Mouse (Mus musculus) stomach, embryonic 16.5 days (tissue): ENCODE measurements at regions not wholly inside any gene's neighbourhood (a gene's known extent, or its start where the extent isn't known, plus 50 kb on each side); places are given as distances from the start of the nearest gene placed in this dataset.

Experiments used
- ATAC-seq: fragments of 200-750 bp; cut with Nextera tagmentation; 2 replicates; pipeline ENCODE4 v1.8.0; 2017; ENCODE audit warnings: moderate number of reproducible peaks, moderate TSS enrichment; ENCODE audit not compliant: insufficient read depth, low FRiP score
- H3K27ac ChIP-seq: fragments of 300-500 bp; sonication (generic); 2 replicates; pipeline ENCODE4 v1.5.1; 2014; ENCODE audit warnings: low read length
- H3K27me3 ChIP-seq: fragments of 300-500 bp; sonication (generic); 2 replicates; pipeline ENCODE4 v1.6.1; 2014; ENCODE audit warnings: low read length, control low read depth, mixed read lengths; ENCODE audit not compliant: control insufficient read depth, insufficient read depth
- H3K36me3 ChIP-seq: fragments of 300-500 bp; sonication (generic); 2 replicates; pipeline ENCODE4 v1.6.1; 2014; ENCODE audit warnings: low read length; ENCODE audit not compliant: control insufficient read depth, insufficient read depth
- H3K4me1 ChIP-seq: fragments of 300-500 bp; sonication (generic); 2 replicates; pipeline ENCODE4 v1.6.1; 2014; ENCODE audit warnings: low read length, control low read depth, mixed read lengths; ENCODE audit not compliant: control insufficient read depth, insufficient read depth
- H3K4me2 ChIP-seq: fragments of 300-500 bp; sonication (generic); 2 replicates; pipeline ENCODE4 v1.6.1; 2014; ENCODE audit warnings: low read depth, low read length, mixed read lengths
- H3K4me3 ChIP-seq: fragments of 300-500 bp; sonication (generic); replicated peaks from 2 replicates; pipeline ENCODE4 v1.5.1; 2014; ENCODE audit warnings: mild to moderate bottlenecking, low read length
- H3K9ac ChIP-seq: fragments of 300-500 bp; sonication (generic); 2 replicates; pipeline ENCODE4 v1.6.1; 2014; ENCODE audit warnings: low read length
- H3K9me3 ChIP-seq: fragments of 300-500 bp; sonication (generic); replicated peaks from 2 replicates; pipeline ENCODE4 v1.6.1; 2016; ENCODE audit warnings: low read length, control low read depth; ENCODE audit not compliant: control insufficient read depth
- WGBS: fragments of 180-500 bp; shearing (Covaris S2); extraction: QIAGEN DNeasy Blood & Tissue Kit; methylation state at CpG from one replicate; pipeline ENCODE4 v1.1.7; 2014; 5-methylcytosine and 5-hydroxymethylcytosine counted together

DNA sequence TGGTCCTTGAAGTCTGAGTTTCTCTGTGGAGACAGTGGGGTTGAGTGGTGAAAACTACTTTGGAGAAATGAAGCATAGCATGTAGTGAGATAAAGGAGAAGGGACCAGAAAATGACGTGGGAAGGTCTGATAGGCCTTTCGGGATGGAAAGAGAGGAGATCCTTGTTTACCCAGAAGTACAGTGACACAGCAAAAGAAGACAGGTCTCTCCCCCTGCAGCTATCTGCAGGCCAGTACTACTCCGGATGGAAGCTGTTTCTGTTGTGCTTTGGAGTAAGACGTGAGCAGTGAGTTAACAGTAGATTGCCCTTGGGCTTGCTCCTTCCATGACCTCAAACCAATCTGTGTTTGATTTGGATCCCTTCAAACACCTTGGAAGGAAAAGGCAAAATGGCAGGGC lies 1277.5 kb downstream of the Gsdmc2 start:
- Histone ChIP-seq H3K27ac (no peak overlapping the region), H3K9me3 (no peaks in the 10 kb centered on the region), H3K4me3 (no peak overlapping the region), H3K4me2 (no peak overlapping the region), H3K9ac (no peak overlapping the region), H3K4me1 (no peaks in the 10 kb centered on the region), H3K27me3 (no peaks in the 10 kb centered on the region), H3K36me3 (no peaks in the 10 kb centered on the region)
- WGBS, result 64% methylated on average over 4 of the region's 4 CpGs
- no peak for ATAC-seq

DNA sequence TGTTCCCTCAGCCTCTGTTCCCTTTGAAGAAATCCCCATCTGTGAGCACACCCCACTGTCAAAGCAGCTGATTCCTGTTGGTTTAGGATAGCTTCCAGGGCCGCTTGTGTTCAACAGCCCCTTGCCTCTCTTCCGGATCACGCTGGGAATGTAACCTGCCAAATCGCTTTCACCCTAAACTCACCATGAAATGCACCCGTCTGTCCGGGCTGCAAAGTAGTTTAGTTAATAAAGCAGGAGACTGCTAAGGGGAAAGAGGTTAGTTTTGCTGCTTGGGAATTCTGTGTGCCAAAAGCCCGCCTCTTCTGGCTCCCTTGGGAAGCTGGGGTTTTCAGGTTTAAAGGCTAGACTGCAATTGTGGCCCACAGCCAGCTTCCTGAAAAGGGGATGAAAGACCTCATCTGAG lies 1278.9 kb downstream of the Gsdmc2 start:
- Histone ChIP-seq H3K9me3 (no peaks in the 10 kb centered on the region), H3K4me1 (no peaks in the 10 kb centered on the region), H3K27me3 (no peaks in the 10 kb centered on the region), H3K36me3 (no peaks in the 10 kb centered on the region), H3K27ac (no peak overlapping the region), H3K4me2 (0 out of 2 replicates have a peak overlapping the region, but pooled peaks have one; percentile 23), H3K4me3 (no peak overlapping the region), H3K9ac (no peak overlapping the region; the same call in 1 of the 2 replicates)
- WGBS, result 12% methylated on average over 7 of the region's 7 CpGs
- no peak for ATAC-seq

DNA sequence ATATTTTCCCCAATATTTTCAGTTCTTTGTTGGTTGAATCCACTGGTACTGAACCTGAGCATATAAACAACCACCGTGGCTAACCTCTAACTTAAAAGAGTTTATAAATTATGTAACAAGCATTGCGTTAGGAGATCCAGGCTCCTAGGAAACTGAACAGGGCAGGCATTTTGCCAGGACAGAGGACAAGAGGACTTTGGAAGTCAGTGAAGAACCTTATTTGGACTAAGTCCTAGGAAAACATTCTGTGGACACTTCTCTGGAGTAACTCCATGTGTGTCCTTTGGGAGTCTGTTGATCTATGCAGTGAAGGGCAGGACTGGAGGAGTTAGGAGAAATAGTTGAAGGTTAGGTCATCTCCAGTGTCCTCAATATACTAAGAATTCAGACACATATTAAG lies 1311.7 kb downstream of the Gsdmc2 start:
- no peaks in the 10 kb centered on the region for H3K4me1 ChIP-seq
- no peak for ATAC-seq
- H3K4me3 ChIP-seq, result no peak overlapping the region
- H3K9ac ChIP-seq, result no peak overlapping the region
- no peaks in the 10 kb centered on the region for H3K27me3 ChIP-seq
- H3K27ac ChIP-seq, result no peak overlapping the region
- no peak overlapping the region for H3K4me2 ChIP-seq
- H3K36me3 ChIP-seq, result no peaks in the 10 kb centered on the region
- H3K9me3 ChIP-seq, result no peaks in the 10 kb centered on the region
- 64% methylated on average over 2 of the region's 2 CpGs for WGBS

DNA sequence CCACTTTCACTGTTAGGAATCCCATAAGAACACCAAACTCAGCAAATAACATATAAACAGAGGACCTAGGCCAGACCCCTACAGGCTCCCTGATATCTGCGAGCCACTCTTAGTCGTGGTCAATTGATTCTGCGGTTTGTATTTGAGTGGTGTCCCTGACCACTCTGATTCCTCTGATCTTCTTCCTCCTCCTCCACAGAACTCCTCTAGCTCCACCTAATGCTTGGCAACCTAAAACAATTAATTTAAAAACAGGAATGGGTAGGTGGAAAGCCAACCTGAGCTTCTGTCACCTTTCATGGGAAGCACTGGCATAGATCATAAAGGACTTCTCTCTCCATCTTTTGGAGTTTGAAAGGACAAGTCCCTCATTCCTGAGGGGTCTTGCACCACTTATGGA lies 1316.0 kb downstream of the Gsdmc2 start:
- no peaks in the 10 kb centered on the region for H3K9me3 ChIP-seq
- H3K27me3 ChIP-seq, result no peaks in the 10 kb centered on the region
- no peak overlapping the region for H3K9ac ChIP-seq
- 79% methylated on average over 3 of the region's 3 CpGs for WGBS
- no peak overlapping the region for H3K27ac ChIP-seq
- H3K4me2 ChIP-seq, result no peak overlapping the region
- no peak overlapping the region for H3K4me3 ChIP-seq
- no peaks in the 10 kb centered on the region for H3K4me1 ChIP-seq
- ATAC-seq, result no peak
- H3K36me3 ChIP-seq, result no peaks in the 10 kb centered on the region

DNA sequence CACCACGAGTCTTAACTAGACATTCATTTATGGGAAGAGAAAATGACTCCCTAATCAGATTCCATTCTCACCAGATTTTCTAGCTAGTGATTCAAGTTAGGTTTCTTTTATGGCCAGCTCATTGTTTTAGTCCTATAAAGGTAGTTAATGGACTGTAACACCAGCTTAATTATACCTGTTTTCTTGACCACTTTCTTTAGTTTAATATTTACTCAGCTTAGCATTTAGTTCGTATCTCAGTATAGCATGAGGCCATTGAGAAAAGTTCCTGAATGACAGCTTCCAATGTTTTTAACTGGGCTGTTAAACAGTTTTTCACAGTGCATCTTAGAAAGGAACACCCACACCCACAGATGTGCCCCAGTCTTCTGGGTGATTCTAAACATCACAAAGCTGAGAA lies 1320.3 kb downstream of the Gsdmc2 start:
- no peak for ATAC-seq
- WGBS, result 33% methylated on average over 2 of the region's 2 CpGs
- Histone ChIP-seq H3K4me3 (no peak overlapping the region), H3K27ac (no peak overlapping the region), H3K9ac (no peak overlapping the region), H3K4me2 (no peak overlapping the region), H3K4me1 (no peaks in the 10 kb centered on the region), H3K27me3 (no peaks in the 10 kb centered on the region), H3K9me3 (no peaks in the 10 kb centered on the region), H3K36me3 (no peaks in the 10 kb centered on the region)

DNA sequence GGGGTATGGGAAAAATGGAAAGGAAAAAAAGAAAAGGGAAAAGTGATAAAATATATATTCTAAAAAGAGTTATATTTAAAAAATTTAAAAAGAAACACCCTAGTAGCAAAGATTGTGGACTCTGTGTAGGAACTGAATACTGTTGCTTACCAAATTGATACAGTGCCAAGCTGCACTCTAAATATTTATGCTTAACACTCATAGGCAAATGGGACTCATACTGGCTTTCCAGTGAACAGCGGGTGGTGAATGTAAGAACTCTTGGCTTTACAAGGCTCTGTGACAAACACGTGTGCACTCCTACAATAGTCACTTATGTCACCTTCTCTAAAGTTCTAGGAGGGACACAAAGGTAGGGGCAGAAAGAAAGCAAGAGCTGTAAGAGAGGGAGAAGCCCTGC lies 1320.8 kb downstream of the Gsdmc2 start:
- 39% methylated on average over 2 of the region's 2 CpGs for WGBS
- Histone ChIP-seq H3K4me3 (no peak overlapping the region), H3K9ac (no peak overlapping the region), H3K27ac (no peak overlapping the region), H3K4me2 (no peak overlapping the region), H3K4me1 (no peaks in the 10 kb centered on the region), H3K36me3 (no peaks in the 10 kb centered on the region), H3K9me3 (no peaks in the 10 kb centered on the region), H3K27me3 (no peaks in the 10 kb centered on the region)
- no peak for ATAC-seq

DNA sequence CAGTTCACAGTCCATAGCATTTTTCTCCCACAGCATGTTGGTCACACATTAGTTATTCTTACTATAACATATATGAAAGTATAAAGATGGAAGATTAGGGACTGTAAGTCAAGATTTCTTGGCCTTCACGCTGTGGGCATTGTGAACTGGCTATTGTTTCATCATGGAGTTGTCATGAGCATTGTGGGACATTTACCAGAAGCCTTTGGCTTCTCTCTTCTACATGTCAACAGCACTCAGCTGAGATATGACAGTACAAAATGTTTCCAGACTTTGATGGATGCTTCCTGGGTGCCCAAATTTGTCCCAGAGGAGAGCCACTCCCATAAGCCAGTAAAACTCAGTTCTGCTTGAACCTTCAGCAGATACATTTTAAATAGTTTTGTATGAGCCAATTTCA lies 1331.5 kb downstream of the Gsdmc2 start:
- no peaks in the 10 kb centered on the region for H3K9me3 ChIP-seq
- H3K4me2 ChIP-seq, result no peak overlapping the region
- H3K36me3 ChIP-seq, result no peaks in the 10 kb centered on the region
- no peak overlapping the region for H3K27ac ChIP-seq
- no peak for ATAC-seq
- H3K9ac ChIP-seq, result no peak overlapping the region
- no peaks in the 10 kb centered on the region for H3K4me1 ChIP-seq
- H3K27me3 ChIP-seq, result no peaks in the 10 kb centered on the region
- no peak overlapping the region for H3K4me3 ChIP-seq
- WGBS, result 87% methylated on average over 1 of the region's 1 CpGs

DNA sequence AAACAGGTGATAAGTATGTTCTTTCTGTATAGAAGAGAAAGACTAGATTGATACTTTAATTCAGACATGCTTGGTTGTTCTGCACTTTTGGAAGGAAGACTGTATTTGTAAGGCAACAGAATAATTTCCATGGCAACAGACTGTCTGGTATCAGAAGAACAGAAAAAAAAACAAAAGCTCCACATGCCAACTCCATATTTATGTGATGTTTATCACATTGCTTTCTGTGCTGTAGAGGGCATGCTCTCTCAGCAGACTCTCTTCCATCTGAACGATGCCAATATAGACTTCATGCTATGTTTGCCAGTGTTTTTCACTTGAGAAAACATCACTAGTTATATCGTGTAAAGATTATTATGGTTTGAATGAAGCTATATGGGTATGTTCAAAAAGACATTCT lies 1333.5 kb downstream of the Gsdmc2 start:
- Histone ChIP-seq H3K27ac (no peak overlapping the region), H3K4me1 (no peaks in the 10 kb centered on the region), H3K36me3 (no peaks in the 10 kb centered on the region), H3K4me3 (no peak overlapping the region), H3K27me3 (no peaks in the 10 kb centered on the region), H3K9me3 (no peaks in the 10 kb centered on the region), H3K9ac (no peak overlapping the region), H3K4me2 (no peak overlapping the region)
- 90% methylated on average over 2 of the region's 2 CpGs for WGBS
- ATAC-seq, result no peak

DNA sequence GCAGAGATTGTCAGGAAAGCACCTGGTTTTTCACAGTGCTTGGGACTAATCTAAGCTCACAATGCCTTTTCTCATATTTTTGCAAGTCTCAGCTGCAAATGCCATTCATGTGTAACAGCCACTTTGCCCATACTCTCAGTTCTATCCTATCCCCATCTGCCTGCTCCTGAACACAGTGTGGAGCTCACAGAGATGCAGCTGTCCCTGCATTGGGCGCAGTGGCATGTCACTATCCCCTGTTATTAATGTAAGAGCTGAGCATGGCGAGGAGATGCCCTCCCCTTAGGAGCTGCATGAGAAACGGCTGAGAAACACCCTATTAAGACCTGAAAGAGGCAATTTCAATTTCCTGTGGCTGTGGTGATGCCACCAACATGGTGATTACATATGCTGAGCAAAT lies 1341.1 kb downstream of the Gsdmc2 start:
- H3K9me3 ChIP-seq, result no peaks in the 10 kb centered on the region
- H3K4me1 ChIP-seq, result no peaks in the 10 kb centered on the region
- no peak for ATAC-seq
- H3K27ac ChIP-seq, result no peak overlapping the region
- 73% methylated on average over 3 of the region's 3 CpGs for WGBS
- H3K36me3 ChIP-seq, result no peaks in the 10 kb centered on the region
- H3K27me3 ChIP-seq, result no peaks in the 10 kb centered on the region
- no peak overlapping the region for H3K4me2 ChIP-seq
- no peak overlapping the region for H3K4me3 ChIP-seq
- H3K9ac ChIP-seq, result no peak overlapping the region

DNA sequence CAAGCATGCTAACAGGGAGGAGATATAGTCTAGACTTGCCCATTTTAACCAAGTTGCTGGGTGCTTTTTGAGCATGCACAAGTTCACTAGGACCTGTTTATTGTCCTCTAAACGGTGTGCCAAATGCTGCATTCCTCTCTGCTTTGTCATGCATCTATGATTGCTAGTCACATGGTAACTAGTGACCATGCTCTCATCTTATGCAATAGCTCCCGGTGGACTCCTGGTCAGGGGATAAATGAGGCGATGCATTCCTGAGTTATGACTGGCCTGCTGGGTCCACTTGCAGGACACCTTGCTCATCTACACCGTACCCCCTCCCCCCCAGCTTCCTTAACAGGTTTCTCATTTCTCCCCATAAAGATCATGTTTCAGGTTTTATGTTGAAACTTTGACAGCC lies 1344.0 kb downstream of the Gsdmc2 start:
- no peak for ATAC-seq

More for the DNA sequence above, 1344.0 kb downstream of the Gsdmc2 start:
- WGBS, result 55% methylated on average over 4 of the region's 4 CpGs
- H3K9ac ChIP-seq, result no peak overlapping the region
- no peaks in the 10 kb centered on the region for H3K36me3 ChIP-seq
- H3K4me2 ChIP-seq, result no peak overlapping the region
- H3K27me3 ChIP-seq, result no peaks in the 10 kb centered on the region
- no peak overlapping the region for H3K4me3 ChIP-seq
- H3K9me3 ChIP-seq, result no peaks in the 10 kb centered on the region
- H3K4me1 ChIP-seq, result peaks cover 4% of the 10 kb centered on the region; the same call in 1 of the 2 replicates
- H3K27ac ChIP-seq, result no peak overlapping the region
